Mouse (Mus musculus): ENCODE data around the gene Epm2aip1.

Gene Epm2aip1

DNA sequence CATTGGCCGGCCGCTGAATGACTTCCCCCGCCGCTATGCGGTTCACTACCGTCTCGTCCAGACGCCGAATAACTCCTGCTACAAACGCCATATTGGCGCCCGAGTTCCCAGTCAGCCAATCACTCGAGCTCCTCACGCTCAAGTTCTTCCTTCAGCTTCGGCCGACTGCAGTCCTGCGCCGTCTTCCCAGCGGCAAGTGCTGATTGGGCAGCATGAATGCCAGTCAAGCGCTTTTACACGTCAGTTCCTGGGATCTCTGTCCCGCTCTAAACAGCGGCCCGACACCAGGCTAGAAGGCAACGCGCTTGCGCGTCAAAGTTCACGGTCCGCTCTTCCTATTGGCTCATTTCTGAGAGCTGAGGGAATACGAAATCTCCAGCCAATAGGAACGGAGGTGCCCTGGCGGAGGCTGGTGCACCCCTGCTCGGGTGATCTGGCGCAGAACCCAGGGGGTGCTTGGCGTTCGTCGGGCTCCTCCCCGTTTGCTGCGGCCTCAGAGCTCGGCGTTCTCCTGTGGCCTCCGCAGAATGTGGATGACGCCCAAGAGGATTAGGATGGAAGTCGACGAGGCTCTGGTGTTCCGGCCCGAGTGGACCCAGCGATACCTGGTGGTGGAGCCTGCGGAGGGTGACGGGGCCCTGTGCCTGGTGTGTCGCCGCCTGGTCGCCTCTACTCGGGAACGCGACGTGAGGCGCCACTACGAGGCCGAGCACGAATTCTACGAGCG, at the start of gene Epm2aip1, which contains the start of gene Mlh1:
Gene Epm2aip1 (plus strand): TSS at position 496 of the 727 bp plus-strand sequence.
Gene Mlh1 (minus strand): TSS at position 358 of the 727 bp plus-strand sequence.
- DNase-seq = peak; percentile 99

GRCm38 (mm10) chr9:111223406-111223805, 48.3 kb upstream of the Epm2aip1 start:
- DNase-seq = peak; percentile 17

GRCm38 (mm10) chr9:111228446-111228845, 43.3 kb upstream of the Epm2aip1 start:
- no peak for DNase-seq

DNA sequence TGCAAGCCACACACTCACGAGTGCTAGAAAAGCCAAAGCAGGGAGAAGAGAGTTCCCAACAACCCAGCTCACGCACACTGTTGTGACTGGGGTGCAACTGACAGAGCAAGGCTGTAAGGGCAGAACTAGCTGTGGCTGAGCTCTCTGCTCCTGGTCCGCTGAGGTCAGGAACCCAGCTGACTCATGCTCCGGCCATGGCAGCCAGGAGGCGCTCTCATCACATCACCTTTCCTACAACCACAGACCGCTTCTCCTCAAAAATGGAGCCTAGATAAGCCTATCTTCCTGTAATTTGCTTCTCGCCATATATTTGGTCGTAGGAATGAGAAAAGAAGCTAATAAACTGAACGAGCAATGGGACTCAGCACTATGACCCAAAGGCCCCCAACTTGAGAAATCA, 37.0 kb upstream of the Epm2aip1 start:
- no peak for DNase-seq

- no peak for DNase-seq
Observed at GRCm38 (mm10) chr9:111237726-111238125, 34.0 kb upstream of the Epm2aip1 start.

DNA sequence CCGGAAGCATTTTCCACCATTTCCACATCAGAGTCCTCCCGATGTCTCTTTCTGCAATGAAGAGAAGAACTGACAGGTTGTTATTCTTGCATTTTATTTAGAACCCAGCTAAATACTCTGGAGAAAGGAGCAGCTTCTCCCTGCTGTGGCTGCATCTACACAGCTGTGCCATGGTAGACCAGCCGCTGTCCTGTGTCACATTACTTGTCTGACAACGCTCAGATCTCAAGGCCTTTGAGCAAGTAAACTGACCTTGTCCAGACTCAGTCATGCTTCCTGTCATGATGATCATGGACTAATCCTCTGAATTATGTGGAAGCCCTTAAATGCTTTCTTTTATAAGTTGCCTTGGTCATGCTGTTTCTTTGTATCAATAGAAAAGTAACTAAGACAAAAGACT, 31.9 kb upstream of the Epm2aip1 start:
- no peak for DNase-seq

- no peak for DNase-seq
Observed at GRCm38 (mm10) chr9:111243384-111243783, 28.3 kb upstream of the Epm2aip1 start.

GRCm38 (mm10) chr9:111245546-111245945, 26.2 kb upstream of the Epm2aip1 start:
- DNase-seq = no peak

GRCm38 (mm10) chr9:111247682-111248246, 24.0 kb upstream of the Epm2aip1 start:
- peak; percentile 18 for DNase-seq

GRCm38 (mm10) chr9:111252161-111252869, 19.4 kb upstream of the Epm2aip1 start:
- DNase-seq = no peak

GRCm38 (mm10) chr9:111260360-111260985, 11.3 kb upstream of the Epm2aip1 start:
- no peak for DNase-seq

DNA sequence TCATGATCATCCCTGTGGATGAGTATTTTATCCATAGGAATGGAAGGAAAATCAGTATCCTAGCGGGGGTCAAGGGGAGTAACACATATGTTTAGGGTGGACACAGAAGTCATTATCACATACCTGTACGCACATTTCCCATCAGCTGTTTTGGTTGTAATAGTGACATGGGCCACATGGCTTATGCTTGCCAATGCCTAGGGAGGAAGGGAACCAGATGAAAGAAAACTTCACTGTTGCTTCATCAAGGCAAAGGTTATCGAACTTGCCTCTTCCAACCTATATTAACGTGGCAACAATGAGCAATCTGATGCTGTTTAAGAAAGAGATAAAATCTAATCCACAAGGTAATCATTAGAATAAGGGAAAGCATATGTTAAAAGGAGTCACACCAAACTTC, 10.4 kb upstream of the Epm2aip1 start:
- DNase-seq = no peak

DNA sequence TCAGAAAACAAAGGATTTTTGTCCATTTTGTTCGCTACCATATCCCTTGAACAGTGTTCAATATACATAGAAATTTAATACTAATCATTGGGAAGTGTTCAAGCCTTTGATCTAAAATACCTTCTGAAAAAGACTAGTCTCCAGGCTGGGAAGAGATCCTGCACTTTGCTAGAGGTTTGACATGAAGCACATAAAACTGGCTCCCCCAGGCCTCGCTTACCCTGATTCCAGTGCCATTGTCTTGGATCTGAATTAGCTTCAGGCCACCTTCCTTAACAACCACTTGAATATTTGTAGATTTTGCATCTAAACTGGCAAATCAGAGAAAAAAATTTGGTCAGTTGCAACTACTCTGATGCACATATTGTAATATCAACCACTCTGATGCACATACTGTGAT, 3.7 kb upstream of the Epm2aip1 start:
- DNase-seq = no peak

DNA sequence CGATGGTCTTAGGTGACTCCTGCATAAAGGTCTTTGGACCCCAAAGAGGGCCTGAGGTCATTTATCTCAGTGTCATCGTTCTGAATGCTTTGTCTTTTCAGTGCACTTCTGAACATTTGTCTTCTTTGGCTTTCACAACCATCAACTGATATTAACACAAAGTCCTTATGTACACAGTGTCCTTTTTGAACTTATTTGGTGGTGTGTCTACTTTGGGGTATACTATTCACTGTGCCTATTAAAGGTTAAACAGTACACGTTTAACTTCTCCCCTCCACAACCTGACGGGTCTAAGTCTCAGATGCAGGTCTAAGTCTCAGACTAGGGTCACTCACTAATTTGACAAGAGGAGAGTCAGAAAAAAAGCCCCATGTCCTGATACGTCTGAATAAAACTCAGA, 1.1 kb upstream of the Epm2aip1 start:
- no peak for DNase-seq

DNA sequence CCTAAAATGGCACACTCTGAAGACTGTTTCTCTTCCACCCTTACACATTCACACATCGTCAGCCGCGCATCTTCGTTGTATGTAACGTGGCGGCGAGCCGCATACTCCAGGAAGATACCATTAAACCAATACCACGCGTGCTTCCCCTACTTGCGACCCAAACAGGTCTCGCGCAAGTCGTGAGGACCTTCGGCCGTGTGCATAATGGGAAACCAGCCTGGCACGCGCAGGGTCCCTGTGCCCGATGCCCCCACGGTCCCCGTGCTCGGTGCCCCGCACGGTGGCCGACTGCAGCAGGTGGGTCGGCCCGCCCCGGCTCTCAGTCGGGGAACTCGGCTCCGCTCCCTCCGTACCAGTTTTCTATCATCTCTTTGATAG, 684 bp upstream of the Epm2aip1 start:
- DNase-seq = no peak

DNA sequence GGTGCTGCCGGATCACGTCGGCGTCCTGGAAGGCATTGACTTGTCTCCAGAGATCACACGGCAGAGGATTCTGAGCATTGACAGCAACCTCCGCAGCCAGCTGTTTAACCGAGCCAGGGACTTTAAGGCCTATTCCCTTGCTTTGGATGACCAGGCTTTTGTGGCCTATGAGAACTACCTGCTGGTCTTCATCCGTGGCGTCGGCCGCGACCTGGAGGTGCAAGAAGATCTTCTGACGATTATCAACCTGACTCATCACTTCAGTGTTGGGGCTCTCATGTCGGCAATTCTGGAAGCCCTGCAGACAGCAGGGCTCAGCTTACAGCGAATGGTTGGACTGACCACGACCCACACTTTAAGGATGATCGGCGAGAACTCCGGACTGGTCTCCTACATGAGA, 627 bp downstream of the Epm2aip1 start:
- DNase-seq = no peak

DNA sequence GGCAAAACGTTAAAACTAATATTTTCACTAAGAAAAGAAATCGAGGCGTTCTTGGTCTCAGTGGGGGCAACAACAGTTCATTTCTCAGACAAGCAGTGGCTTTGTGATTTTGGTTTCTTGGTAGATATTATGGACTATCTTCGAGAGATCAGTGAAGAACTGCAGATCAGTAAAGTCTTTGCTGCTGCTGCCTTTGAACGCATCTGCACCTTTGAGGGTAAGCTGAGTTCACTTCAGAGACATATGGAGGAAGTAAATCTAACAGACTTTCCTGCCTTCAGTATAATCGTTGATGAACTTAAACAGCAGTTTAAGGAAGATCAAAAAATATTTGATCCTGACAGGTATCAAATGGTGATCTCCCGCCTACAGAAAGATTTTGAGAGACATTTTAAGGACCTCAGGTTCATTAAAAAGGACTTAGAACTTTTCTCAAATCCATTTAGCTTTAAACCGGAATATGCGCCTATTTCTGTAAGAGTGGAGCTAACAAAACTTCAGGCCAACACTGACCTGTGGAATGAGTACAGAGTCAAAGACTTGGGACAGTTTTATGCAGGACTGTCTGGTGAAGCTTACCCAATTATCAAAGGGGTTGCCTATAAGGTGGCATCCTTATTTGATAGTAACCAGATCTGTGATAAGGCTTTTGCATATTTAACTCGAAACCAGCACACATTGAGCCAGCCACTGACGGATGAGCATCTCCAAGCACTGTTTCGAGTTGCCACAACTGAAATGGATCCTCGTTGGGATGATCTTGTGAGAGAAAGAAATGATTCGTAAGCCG, 1.5 kb downstream of the Epm2aip1 start:
- no peak for DNase-seq

GRCm38 (mm10) chr9:111273958-111274357, 2.2 kb downstream of the Epm2aip1 start:
- no peak for DNase-seq

GRCm38 (mm10) chr9:111275156-111275555, 3.4 kb downstream of the Epm2aip1 start:
- peak; percentile 32 for DNase-seq

DNA sequence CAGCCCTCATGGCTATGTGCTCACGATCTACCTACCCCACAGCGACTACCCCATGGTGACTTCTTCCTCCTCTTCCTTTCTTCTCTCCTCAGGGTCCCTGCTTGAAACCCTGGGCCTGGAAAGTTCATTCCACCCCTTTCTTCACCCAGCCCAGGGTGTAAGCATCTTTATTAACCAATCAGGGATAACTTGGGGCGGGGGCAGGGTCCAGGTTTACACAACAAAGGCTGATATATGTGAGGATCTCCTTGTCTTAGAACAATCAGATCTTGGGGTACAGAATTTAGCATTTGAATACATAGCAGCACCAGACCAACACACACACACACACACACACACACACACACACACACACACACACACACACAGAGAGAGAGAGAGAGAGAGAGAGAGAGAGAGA, 13.3 kb downstream of the Epm2aip1 start:
- no peak for DNase-seq

GRCm38 (mm10) chr9:111285676-111286075, 13.9 kb downstream of the Epm2aip1 start:
- DNase-seq = peak; percentile 52

DNA sequence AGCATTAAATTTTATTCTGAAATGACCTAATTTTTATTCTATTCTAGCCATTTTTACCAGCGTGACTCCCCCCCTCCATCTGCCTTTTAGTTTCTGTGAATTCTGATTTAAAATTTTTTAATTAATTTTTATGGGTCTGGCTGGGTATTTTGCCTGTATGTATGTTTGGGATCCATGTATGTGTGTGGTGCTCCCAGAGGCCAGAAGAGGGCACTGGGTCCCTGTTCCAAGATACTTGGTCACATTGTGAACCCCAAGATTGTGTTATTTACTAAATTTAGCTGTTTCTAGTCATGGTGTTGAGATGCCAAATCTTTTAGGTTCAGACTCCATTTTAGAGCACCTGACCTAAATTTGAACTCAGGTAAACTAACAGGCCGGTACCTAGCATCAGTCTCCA, 14.7 kb downstream of the Epm2aip1 start:
- no peak for DNase-seq

DNA sequence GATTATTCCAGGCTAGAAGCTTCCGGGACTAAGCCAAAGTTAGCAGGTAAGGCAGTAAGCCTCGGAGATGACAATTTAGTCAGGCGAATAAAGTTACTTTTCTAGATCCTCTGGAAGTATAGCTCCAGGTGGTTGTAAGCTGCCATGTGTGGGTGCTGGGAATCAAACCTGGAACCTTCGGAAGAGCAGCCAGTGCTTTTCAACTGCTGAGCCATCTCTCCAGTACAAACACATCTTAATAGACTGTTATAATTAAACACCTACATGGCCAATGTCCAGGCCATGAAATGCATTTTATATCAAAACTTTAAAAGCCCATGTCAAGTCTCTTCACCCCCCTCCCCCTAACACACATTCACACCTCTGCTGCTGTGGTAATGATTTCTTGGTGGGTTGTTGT, 16.2 kb downstream of the Epm2aip1 start:
- DNase-seq = no peak
